Mouse (Mus musculus) layer of hippocampus, adult 2 months (tissue): Measurements from ENCODE around the gene Olfr1118. TPM values are rescaled to one million over a fixed set of nuclear protein-coding genes. Genes with fewer than 3 reads are reported as not detected.
"Not testable (repeated sequence)": the region's sequence is repeated elsewhere in the genome, so short reads cannot be mapped to it uniquely, and the experiment has no call there.

Experiments
- DNase-seq, 2 experiments: peaks; one replicate each; pipeline ENCODE4 v3.0.0; 2022; ENCODE audit warnings: low spot score in 2 of 2
- H3K27ac ChIP-seq: fragments of 200-600 bp; 2 replicates; pipeline ENCODE4 v1.8.1; 2022
- H3K4me3 ChIP-seq: fragments of 200-600 bp; 2 replicates; pipeline ENCODE4 v1.8.1; 2022; ENCODE audit warnings: mild to moderate bottlenecking
- CTCF ChIP-seq: fragments of 200-600 bp; conservative IDR thresholded peaks from 2 replicates; pipeline ENCODE4 v1.8.1; 2022; ENCODE audit warnings: antibody characterized with exemption, mild to moderate bottlenecking, moderate library complexity
- long read RNA-seq, 2 experiments: library from polyadenylated mRNA; stranded (forward); transcript quantifications; one replicate each; pipeline ENCODE4 v2.0.0; 2021; ENCODE audit warnings: borderline mapping rate in 2 of 2
- total RNA-seq, 2 experiments: library from RNA; stranded (reverse); gene quantifications; 2 replicates each; pipeline ENCODE4 v1.2.3; 2021

The Olfr1118 gene
- not detected for total RNA-seq
- long read RNA-seq, experiment 1 = 0 reads
- long read RNA-seq, experiment 2 = 0 reads

- no peak for DNase-seq
- Histone ChIP-seq H3K4me3 (no peak within 1 kb of the TSS), H3K27ac (no peak within 1 kb of the TSS)
- no peak for TF ChIP-seq CTCF
These were observed at the start of gene Olfr1118 for GRCm38 (mm10) chr2:87307281-87307680. Gene Olfr1118, plus strand, starts transcription at chr2:87307581.

- no peak within 1 kb of the TSS for H3K27ac ChIP-seq
- no peak for DNase-seq
- H3K4me3 ChIP-seq = no peak within 1 kb of the TSS
- TF ChIP-seq CTCF = no peak
These were observed 40.1 kb upstream of the Olfr1118 start, which contains the start of gene Olfr1116 for GRCm38 (mm10) chr2:87267234-87267633. Gene Olfr1116, plus strand, starts transcription at chr2:87267534.

GRCm38 (mm10) chr2:87293977-87294376 is 13.4 kb upstream of the Olfr1118 start:
- not testable (repeated sequence) for DNase-seq, H3K4me3 ChIP-seq, H3K27ac ChIP-seq

GRCm38 (mm10) chr2:87354515-87354914 is 47.1 kb downstream of the Olfr1118 start, which contains the start of gene Olfr1120:
Gene Olfr1120, plus strand, starts transcription at chr2:87354815.
- DNase-seq = no peak
- TF ChIP-seq CTCF = no peak
- no peak within 1 kb of the TSS for H3K27ac ChIP-seq
- H3K4me3 ChIP-seq = no peak within 1 kb of the TSS

- H3K27ac ChIP-seq, H3K4me3 ChIP-seq, DNase-seq: not testable (repeated sequence)
These were observed 52.7 kb downstream of the Olfr1118 start for GRCm38 (mm10) chr2:87360121-87360520.

Other genes with a start within 250 kb of the Olfr1118 start
- not detected for gene Olfr1107, start 231.8 kb upstream of the Olfr1118 start, total RNA-seq
- gene Olfr1109, start 211.6 kb upstream of the Olfr1118 start, total RNA-seq = not detected
- not detected for gene Olfr259, start 193.0 kb upstream of the Olfr1118 start, total RNA-seq
- not detected for gene Olfr1110, start 167.3 kb upstream of the Olfr1118 start, total RNA-seq
- not detected for gene Olfr1111, start 155.0 kb upstream of the Olfr1118 start, total RNA-seq
- not detected for gene Olfr1112, start 119.8 kb upstream of the Olfr1118 start, total RNA-seq
- not detected for gene Olfr1113, start 98.6 kb upstream of the Olfr1118 start, total RNA-seq
- gene Olfr1115, start 59.6 kb upstream of the Olfr1118 start, total RNA-seq = not detected
- not detected for gene Olfr1116, start 40.0 kb upstream of the Olfr1118 start, total RNA-seq
- not detected for gene Olfr1120, start 47.2 kb downstream of the Olfr1118 start, total RNA-seq
- not detected for gene Olfr1121, start 62.3 kb downstream of the Olfr1118 start, total RNA-seq
- gene Olfr1122, start 78.3 kb downstream of the Olfr1118 start, total RNA-seq = under 1 TPM in 1 of 2 experiments, not detected in 1; 0.08 TPM
- gene Olfr1123, start 109.1 kb downstream of the Olfr1118 start, total RNA-seq = not detected
- not detected for gene Olfr1124, start 122.7 kb downstream of the Olfr1118 start, total RNA-seq
- not detected for gene Olfr1126, start 146.4 kb downstream of the Olfr1118 start, total RNA-seq
- gene Pramel7, start 189.5 kb downstream of the Olfr1118 start, total RNA-seq = not detected
- not detected for gene Pramel6, start 199.0 kb downstream of the Olfr1118 start, total RNA-seq
- under 1 TPM in 1 of 2 experiments, not detected in 1; 0.28 TPM for gene Olfr153, start 224.2 kb downstream of the Olfr1118 start, total RNA-seq
- gene Olfr1128, start 238.0 kb downstream of the Olfr1118 start, total RNA-seq = not detected